Mouse (Mus musculus) layer of hippocampus, postnatal 25 days (tissue): ENCODE data around the gene Arhgef7. TPM values are rescaled to one million over a fixed set of nuclear protein-coding genes. Genes with fewer than 3 reads are reported as not detected.

ENCODE experiments used
- DNase-seq, 2 experiments: peaks; one replicate each; pipeline ENCODE4 v3.0.0; 2022; ENCODE audit warnings: mixed read lengths in 2 of 2, low spot score in 1 of 2; ENCODE audit errors: extremely low spot score in 1 of 2
- total RNA-seq, 2 experiments: library from RNA; stranded (reverse); gene quantifications; 2 replicates each; pipeline ENCODE4 v1.2.3; 2021

Arhgef7 gene
- total RNA-seq, 2 experiments from 2014 or later = 120 to 133 TPM

DNA sequence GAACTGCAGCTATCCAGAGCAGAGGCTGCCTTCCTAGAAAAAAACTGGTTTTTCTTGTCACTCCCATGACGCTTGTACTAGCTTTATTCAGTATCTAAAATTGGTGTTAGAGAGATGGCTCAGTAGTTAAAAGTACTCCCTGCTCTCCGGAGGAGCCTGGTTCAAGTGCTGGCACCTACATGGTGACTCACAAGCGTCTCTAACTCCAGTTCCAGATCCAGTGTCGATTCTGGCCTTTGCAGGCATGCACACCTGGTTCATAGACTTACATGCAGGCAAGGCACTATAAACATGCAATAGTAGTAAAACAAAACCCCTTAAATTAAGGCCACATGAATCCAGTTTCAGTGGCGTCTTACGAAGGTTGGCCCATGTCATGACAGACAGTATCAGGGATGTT lies 34.0 kb downstream of the Arhgef7 start:
- no peak for DNase-seq

DNA sequence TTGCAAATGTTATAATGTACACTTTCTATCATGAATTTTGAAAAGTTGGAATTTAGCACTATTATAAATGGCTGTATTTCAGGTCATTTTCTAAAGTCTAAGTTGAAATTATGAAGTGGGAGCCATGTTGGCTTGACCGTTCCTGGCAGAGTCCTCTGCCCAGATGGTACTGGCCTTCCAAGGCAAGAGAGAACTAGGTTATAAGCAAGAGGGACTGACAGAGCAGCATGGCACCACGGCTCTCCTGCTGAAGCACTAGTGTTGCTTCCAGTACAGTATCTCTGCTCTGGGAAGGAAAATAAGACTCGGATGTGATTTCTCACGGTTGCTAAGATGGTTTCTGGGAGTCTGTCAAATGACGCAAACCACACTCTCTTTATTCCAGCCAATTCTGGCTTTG lies 34.5 kb downstream of the Arhgef7 start:
- no peak for DNase-seq

- DNase-seq = no peak
Measured at GRCm38 (mm10) chr8:11762821-11763220, 35.3 kb downstream of the Arhgef7 start.

- DNase-seq = no peak
Measured at GRCm38 (mm10) chr8:11767213-11767840, 39.8 kb downstream of the Arhgef7 start.

- no peak for DNase-seq
Measured at GRCm38 (mm10) chr8:11770001-11770400, 42.5 kb downstream of the Arhgef7 start.

DNA sequence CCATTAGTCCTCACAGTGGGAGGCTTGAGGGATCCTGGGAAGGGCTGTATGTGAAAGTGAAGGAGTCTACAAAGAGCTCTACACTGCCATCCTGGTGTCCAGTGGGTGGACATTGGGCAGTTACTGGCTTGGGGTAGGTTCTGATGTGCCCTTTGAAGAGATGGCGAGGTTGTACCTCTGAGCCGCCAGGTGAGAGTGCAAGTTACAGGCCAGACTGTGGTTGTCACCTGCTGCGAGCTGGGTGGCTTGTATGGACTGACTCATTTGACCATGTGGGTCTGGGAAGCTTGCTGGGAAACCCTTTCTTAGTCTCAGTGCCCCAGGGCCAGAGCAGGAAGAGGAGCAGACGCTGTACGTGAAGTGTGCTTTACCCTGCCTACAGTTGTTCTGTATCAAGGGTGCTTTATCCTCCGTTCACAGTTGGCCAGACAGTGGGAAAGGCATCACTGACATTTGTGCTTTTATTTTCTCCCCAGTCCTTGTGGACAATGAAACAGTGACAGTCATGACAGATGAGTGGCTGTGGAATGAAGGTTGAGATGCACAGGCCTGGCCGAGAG lies 43.1 kb downstream of the Arhgef7 start:
- no peak for DNase-seq

GRCm38 (mm10) chr8:11771608-11772007 lies 44.1 kb downstream of the Arhgef7 start:
- no peak for DNase-seq

GRCm38 (mm10) chr8:11774195-11775076 lies 46.9 kb downstream of the Arhgef7 start:
- DNase-seq = no peak

- DNase-seq = no peak
Measured at GRCm38 (mm10) chr8:11775889-11776288, 48.4 kb downstream of the Arhgef7 start.

- DNase-seq = no peak
Measured at GRCm38 (mm10) chr8:11776451-11777180, 49.1 kb downstream of the Arhgef7 start.

DNA sequence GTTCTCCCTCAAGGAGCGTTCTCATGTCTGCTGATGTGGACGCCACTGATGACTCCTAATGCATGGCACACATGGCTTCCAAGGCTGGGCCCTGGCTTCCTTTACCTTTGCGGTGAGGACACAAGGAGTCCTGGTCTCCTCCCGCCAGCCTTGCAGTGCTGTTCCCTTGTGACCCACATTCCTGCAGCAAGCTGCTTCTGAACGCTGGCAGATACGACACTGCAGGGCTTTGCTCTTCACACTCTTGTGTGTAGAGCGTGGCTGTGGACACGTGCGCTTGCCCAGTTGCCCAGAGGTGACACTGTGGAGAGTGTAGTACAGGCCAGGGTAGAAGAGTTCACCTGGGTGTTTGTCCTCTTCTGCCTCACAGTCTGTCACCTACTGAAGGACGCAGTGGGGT lies 49.7 kb downstream of the Arhgef7 start:
- DNase-seq = no peak

DNA sequence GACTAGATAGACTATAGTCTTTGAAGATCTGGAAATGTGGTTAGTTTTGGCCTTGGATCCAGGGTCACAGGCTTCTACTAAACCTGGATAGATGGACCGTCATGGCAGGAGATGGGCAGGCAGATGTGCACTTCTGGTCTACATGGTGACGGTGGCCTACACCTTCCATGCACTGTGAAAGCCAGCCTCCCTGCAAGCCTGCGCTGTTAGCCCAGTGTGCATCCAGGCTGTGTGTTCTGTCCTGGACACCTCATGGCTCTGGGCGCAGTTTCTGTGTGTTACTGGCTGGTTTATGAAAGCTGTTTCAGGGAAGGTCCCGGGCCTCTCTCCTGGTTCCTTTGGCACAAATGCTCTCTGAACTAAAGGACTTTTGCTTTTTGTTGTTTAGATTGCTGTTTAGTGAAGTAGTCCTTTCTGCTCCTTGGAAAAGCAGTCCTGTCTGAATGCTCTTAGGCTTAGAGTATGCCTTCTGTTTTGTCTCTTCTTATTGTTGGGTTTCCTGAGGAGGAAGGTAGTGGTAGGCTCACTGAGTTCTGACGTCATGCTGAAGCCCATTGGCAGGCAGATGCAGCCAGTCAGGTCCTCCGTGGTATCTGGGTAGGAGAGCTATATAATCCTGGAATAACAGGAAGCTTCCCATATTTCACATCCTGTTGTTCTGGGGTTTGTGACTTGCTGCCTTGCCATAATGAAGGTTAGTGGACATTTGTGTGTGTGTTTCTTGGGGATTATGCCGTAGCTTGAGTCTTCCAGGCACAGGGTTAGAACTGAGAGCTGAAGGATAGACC lies 51.3 kb downstream of the Arhgef7 start:
- no peak for DNase-seq

GRCm38 (mm10) chr8:11779844-11780634 lies 52.5 kb downstream of the Arhgef7 start:
- no peak for DNase-seq

DNA sequence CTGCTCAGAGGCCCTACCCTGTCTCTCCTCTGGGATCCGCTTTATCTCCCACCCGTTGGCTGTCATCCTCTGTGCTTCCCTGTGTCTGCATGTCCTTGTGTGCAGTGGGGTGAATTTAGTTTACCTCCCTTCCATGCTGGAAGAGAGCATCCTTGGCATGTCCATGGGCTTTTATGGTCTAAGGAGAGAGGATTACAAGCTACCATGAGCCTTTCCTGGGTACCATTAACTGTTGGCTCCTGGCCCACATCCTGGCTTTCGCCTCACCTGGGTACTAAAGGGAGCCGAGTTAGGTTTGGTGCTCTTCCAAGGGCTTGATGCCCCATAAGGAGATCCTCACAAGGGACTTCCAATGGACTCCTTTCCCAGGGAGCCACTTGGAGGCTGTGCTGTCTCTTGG lies 53.1 kb downstream of the Arhgef7 start:
- no peak for DNase-seq

DNA sequence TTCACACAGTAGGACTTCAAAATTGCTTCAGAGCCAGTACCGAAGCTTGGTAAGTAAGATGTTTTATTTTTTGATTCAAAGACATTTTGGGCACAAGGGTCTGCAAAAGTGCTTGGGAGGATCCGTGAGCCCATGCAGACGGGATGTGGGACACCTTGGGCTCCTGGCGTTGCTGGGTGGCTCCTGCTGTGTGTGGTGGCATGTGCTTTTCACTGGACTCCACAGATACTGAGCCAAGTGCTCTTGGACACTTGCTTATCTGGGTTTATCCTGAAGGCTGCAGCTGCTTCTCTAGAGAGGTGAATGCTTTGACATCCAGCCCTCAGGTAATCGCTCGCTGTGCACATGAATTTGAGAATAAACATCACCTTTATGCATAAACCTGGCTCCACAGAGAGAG lies 55.1 kb downstream of the Arhgef7 start:
- DNase-seq = no peak

- DNase-seq = no peak
Measured at GRCm38 (mm10) chr8:11783861-11784594, 56.5 kb downstream of the Arhgef7 start.

DNA sequence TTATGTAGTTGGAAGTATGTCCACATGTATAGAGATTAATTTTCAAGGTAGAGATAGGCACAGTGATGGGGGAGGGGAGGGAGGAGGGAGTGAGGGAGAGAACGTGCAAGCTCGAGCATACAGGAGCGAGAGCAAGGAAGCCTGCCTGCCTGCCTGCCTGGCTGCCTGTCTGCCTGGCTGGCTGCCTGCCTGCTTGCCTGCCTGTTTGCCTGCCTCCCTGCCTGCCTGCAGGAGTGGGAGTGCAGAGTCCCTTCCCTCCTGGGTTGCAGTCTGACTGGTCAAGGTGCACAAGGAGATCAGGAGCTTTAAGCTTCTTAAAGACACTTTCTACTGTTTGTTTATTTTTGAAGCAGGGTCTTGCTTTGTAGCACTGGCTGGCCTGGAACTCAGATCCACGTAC lies 57.6 kb downstream of the Arhgef7 start:
- DNase-seq = no peak

GRCm38 (mm10) chr8:11785539-11786046 lies 58.1 kb downstream of the Arhgef7 start:
- DNase-seq = no peak
